Mouse (Mus musculus) neural tube, embryonic 13.5 days (tissue): ENCODE measurements at regions not wholly inside any gene's neighbourhood (a gene's known extent, or its start where the extent isn't known, plus 50 kb on each side); places are given as distances from the start of the nearest gene placed in this dataset. TPM values are rescaled to one million over a fixed set of nuclear protein-coding genes. Genes with fewer than 3 reads are reported as not detected.

Experiments
- microRNA-seq: library from miRNA; unstranded; fragments of <30 nt; microRNA quantifications from one replicate; pipeline ENCODE4, GENCODE M21; 2016

Small RNA genes in the stretch of these regions (microRNA-seq; reads per million reads assigned to microRNA genes)
- gene Gm27690, result not detected
